Mouse (Mus musculus): Measurements from ENCODE around the gene Pafah1b1. TPM values are rescaled to one million over a fixed set of nuclear protein-coding genes. Genes with fewer than 3 reads are reported as not detected.

The Pafah1b1 gene
- 100 to 1,000 TPM; 102 to 108 TPM for total RNA-seq (2023)

GRCm38 (mm10) chr11:74724235-74724791, at the start of gene Pafah1b1:
Gene Pafah1b1 (minus strand): TSS chr11:74724670.

GRCm38 (mm10) chr11:74770595-74771207, 46.2 kb upstream of the Pafah1b1 start, which contains the start of gene Mettl16:
Gene Mettl16 (plus strand): TSS chr11:74770830.

GRCm38 (mm10) chr11:74649095-74649646, 75.3 kb downstream of the Pafah1b1 start, which contains the start of gene Cluh:
Gene Cluh (plus strand): TSS chr11:74649495.

Other genes starting within 250 kb of the Pafah1b1 start
- gene Rap1gap2, start 113.8 kb downstream of the Pafah1b1 start, total RNA-seq (2023): 100 to 1,000 TPM; 183 to 221 TPM
- gene Ccdc92b, start 105.1 kb downstream of the Pafah1b1 start, total RNA-seq (2023): under 1 TPM in 1 of 2 experiments, not detected in 1; 0.18 TPM
- 10 to 100 TPM; 42.9 to 47.9 TPM for gene Cluh, start 75.2 kb downstream of the Pafah1b1 start, total RNA-seq (2023)
- 10 to 100 TPM; 13.2 to 16.4 TPM for gene Mettl16, start 46.2 kb upstream of the Pafah1b1 start, total RNA-seq (2023)
- gene Mnt, start 106.2 kb upstream of the Pafah1b1 start, total RNA-seq (2023): 100 to 1,000 TPM in 1 of 2 experiments, 10 to 100 TPM in 1; 91.2 to 107 TPM
- gene Sgsm2, start 172.4 kb upstream of the Pafah1b1 start, total RNA-seq (2023): 1 to 10 TPM; 5.2 to 6.0 TPM
- gene Tsr1, start 173.4 kb upstream of the Pafah1b1 start, total RNA-seq (2023): 10 to 100 TPM; 23.5 to 23.9 TPM
- 10 to 100 TPM; 33.8 to 36.2 TPM for gene Smg6, start 201.2 kb upstream of the Pafah1b1 start, total RNA-seq (2023)
- 1 to 10 TPM; 7.7 to 9.5 TPM for gene Srr, start 201.3 kb upstream of the Pafah1b1 start, total RNA-seq (2023)